Mouse (Mus musculus): ENCODE measurements around the gene Slc4a3.

The Slc4a3 gene

GRCm38 (mm10) chr1:75545965-75546956 is at the start of gene Slc4a3:
Slc4a3 (plus strand) TSS chr1:75546266.
- no peak for DNase-seq (ENCODE audit: low read depth)

- no peak for DNase-seq (ENCODE audit: low read depth)
Measured at GRCm38 (mm10) chr1:75498897-75499296, 47.2 kb upstream of the Slc4a3 start.

- no peak for DNase-seq (ENCODE audit: low read depth)
Measured at GRCm38 (mm10) chr1:75499441-75499840, 46.6 kb upstream of the Slc4a3 start.

GRCm38 (mm10) chr1:75501905-75502304 is 44.2 kb upstream of the Slc4a3 start:
- DNase-seq (ENCODE audit: low read depth): no peak

- DNase-seq (ENCODE audit: low read depth): no peak
Measured at GRCm38 (mm10) chr1:75502945-75503650, 43.0 kb upstream of the Slc4a3 start.

- DNase-seq (ENCODE audit: low read depth): no peak
Measured at GRCm38 (mm10) chr1:75503651-75503980, 42.5 kb upstream of the Slc4a3 start.

GRCm38 (mm10) chr1:75504256-75505045 is 41.6 kb upstream of the Slc4a3 start:
- DNase-seq (ENCODE audit: low read depth): no peak

GRCm38 (mm10) chr1:75505159-75505955 is 40.7 kb upstream of the Slc4a3 start:
- DNase-seq (ENCODE audit: low read depth): peak; percentile 20

GRCm38 (mm10) chr1:75505956-75506831 is 39.9 kb upstream of the Slc4a3 start, which contains the start of gene Obsl1:
Obsl1 (minus strand) TSS chr1:75506452.
- no peak for DNase-seq (ENCODE audit: low read depth)

GRCm38 (mm10) chr1:75507006-75507405 is 39.1 kb upstream of the Slc4a3 start, which contains the start of gene Inha:
Inha (plus strand) TSS chr1:75507077.
- no peak for DNase-seq (ENCODE audit: low read depth)

GRCm38 (mm10) chr1:75509586-75509985 is 36.5 kb upstream of the Slc4a3 start:
- no peak for DNase-seq (ENCODE audit: low read depth)

GRCm38 (mm10) chr1:75510154-75510553 is 35.9 kb upstream of the Slc4a3 start:
- no peak for DNase-seq (ENCODE audit: low read depth)

GRCm38 (mm10) chr1:75511437-75512210 is 34.4 kb upstream of the Slc4a3 start:
- DNase-seq (ENCODE audit: low read depth): no peak

- DNase-seq (ENCODE audit: low read depth): no peak
Measured at GRCm38 (mm10) chr1:75512550-75512949, 33.5 kb upstream of the Slc4a3 start.

- DNase-seq (ENCODE audit: low read depth): peak; percentile 15
Measured at GRCm38 (mm10) chr1:75516703-75517380, 29.2 kb upstream of the Slc4a3 start.

GRCm38 (mm10) chr1:75517984-75518383 is 28.1 kb upstream of the Slc4a3 start:
- no peak for DNase-seq (ENCODE audit: low read depth)

- no peak for DNase-seq (ENCODE audit: low read depth)
Measured at GRCm38 (mm10) chr1:75518427-75518826, 27.6 kb upstream of the Slc4a3 start.

- no peak for DNase-seq (ENCODE audit: low read depth)
Measured at GRCm38 (mm10) chr1:75519576-75519975, 26.5 kb upstream of the Slc4a3 start.
